ENCODE assay signal across 12 mouse cellular contexts in genomic region chr11:47376915-47377314, GRCm38 (mm10).
A peak's percentile ranks its signal among the peaks of the same experiment; 100 is the strongest.
DNase-seq lines count a peak whose midpoint lies in the region; ATAC-seq and TF ChIP-seq lines count a peak whose summit lies in the region.
"Had no signal": no experiment of that assay in that cellular context is flagged by ENCODE, and none has a peak within 500 bp of the region (broad histone marks: within the 10 kb centered on the region; RNA-seq: fewer than 3 reads in every experiment).

No protein-coding gene starts in this region.

- H3K27ac ChIP-seq in forebrain, embryonic 10.5 days = peak overlapping the region; percentile 30; the same call in 1 of the 2 replicates
- H3K27ac ChIP-seq in forebrain, embryonic 11.5 days (ENCODE audit: low read depth, low read length) = no peak overlapping the region
- H3K27ac ChIP-seq in hindbrain, embryonic 10.5 days = 0 out of 2 replicates have a peak overlapping the region, but pooled peaks have one; percentile 24
- H3K27ac ChIP-seq in hindbrain, embryonic 14.5 days = no peak overlapping the region
- peak overlapping the region; percentile 96 for H3K27ac ChIP-seq in heart, embryonic 16.5 days (ENCODE audit: low read length)
- peak overlapping the region; percentile 11; the same call in 1 of the 2 replicates for H3K27ac ChIP-seq in small intestine, adult 2 months (ENCODE audit: insufficient read depth, low read depth, low read length)
- no peak overlapping the region for H3K27ac ChIP-seq in thymus, adult 2 months (ENCODE audit: control insufficient read depth, insufficient read depth, low read length)

- H3K27me3 ChIP-seq in forebrain, embryonic 10.5 days (ENCODE audit: poor library complexity, severe bottlenecking) = 0 out of 2 replicates have a peak, but pooled peaks cover 4% of the 10 kb centered on the region
- H3K27me3 ChIP-seq in forebrain, embryonic 11.5 days (ENCODE audit: control insufficient read depth, insufficient read depth, low read length) = no peaks in the 10 kb centered on the region
- no peaks in the 10 kb centered on the region for H3K27me3 ChIP-seq in hindbrain, embryonic 10.5 days (ENCODE audit: insufficient read depth, poor library complexity, severe bottlenecking)
- H3K27me3 ChIP-seq in hindbrain, embryonic 14.5 days (ENCODE audit: control insufficient read depth, insufficient read depth, low read length) = no peaks in the 10 kb centered on the region
- no peaks in the 10 kb centered on the region for H3K27me3 ChIP-seq in heart, embryonic 16.5 days (ENCODE audit: control insufficient read depth, insufficient read depth, low read length)
- no peaks in the 10 kb centered on the region for H3K27me3 ChIP-seq in small intestine, adult 2 months (ENCODE audit: control insufficient read depth, insufficient read depth, low read length)
- no peaks in the 10 kb centered on the region; the same call in 1 of the 2 replicates for H3K27me3 ChIP-seq in thymus, adult 2 months (ENCODE audit: control insufficient read depth, insufficient read depth, low read length)

- no peak overlapping the region for H3K4me2 ChIP-seq in forebrain, embryonic 11.5 days (ENCODE audit: low read depth, low read length, severe bottlenecking)
- no peak overlapping the region for H3K4me2 ChIP-seq in hindbrain, embryonic 14.5 days (replicated peaks)
- peak overlapping the region; percentile 72 for H3K4me2 ChIP-seq in heart, embryonic 16.5 days (ENCODE audit: low read depth, low read length)

- no peaks in the 10 kb centered on the region for H3K9me3 ChIP-seq in forebrain, embryonic 10.5 days
- H3K9me3 ChIP-seq in forebrain, embryonic 11.5 days (ENCODE audit: control insufficient read depth, low read length) = no peaks in the 10 kb centered on the region
- H3K9me3 ChIP-seq in hindbrain, embryonic 10.5 days = no peaks in the 10 kb centered on the region
- H3K9me3 ChIP-seq in hindbrain, embryonic 14.5 days (ENCODE audit: control insufficient read depth, low read length) = no peaks in the 10 kb centered on the region
- no peaks in the 10 kb centered on the region for H3K9me3 ChIP-seq in heart, embryonic 16.5 days (replicated peaks; ENCODE audit: control insufficient read depth, low read length)

- TF ChIP-seq CTCF in small intestine, adult 2 months (IDR thresholded peaks at IDR 0.05; ENCODE audit: extremely low read depth, insufficient read length, insufficient replicate concordance, low read depth, low read length) = no peak
- no peak for TF ChIP-seq CTCF in thymus, adult 2 months (IDR thresholded peaks at IDR 0.05; ENCODE audit: borderline replicate concordance, control insufficient read depth, extremely low read depth, insufficient read depth, low read length, poor library complexity)

- DNase-seq in forebrain, embryonic 10.5 days (ENCODE audit: extremely low spot score, low spot score) = no peak
- no peak for DNase-seq in forebrain, embryonic 11.5 days (ENCODE audit: low spot score)
- no peak for DNase-seq in hindbrain, embryonic 10.5 days (ENCODE audit: low spot score)
- DNase-seq in hindbrain, embryonic 14.5 days (ENCODE audit: low spot score) = no peak
- no peak for DNase-seq in kidney, postnatal 36 days
- no peak for DNase-seq in thymus, adult 2 months
- DNase-seq: cerebellum, postnatal 10 days; thymus, adult 18-20 months had no signal

- no peak overlapping the region for H3K4me3 ChIP-seq in forebrain, embryonic 10.5 days
- no peak overlapping the region for H3K4me3 ChIP-seq in forebrain, embryonic 11.5 days (ENCODE audit: low read depth, low read length)
- H3K4me3 ChIP-seq in hindbrain, embryonic 10.5 days = no peak overlapping the region
- H3K4me3 ChIP-seq in hindbrain, embryonic 14.5 days (replicated peaks; ENCODE audit: low read length) = no peak overlapping the region
- peak overlapping the region; percentile 44 for H3K4me3 ChIP-seq in heart, embryonic 16.5 days (ENCODE audit: low read length)
- H3K4me3 ChIP-seq in small intestine, adult 2 months (ENCODE audit: low read depth, low read length) = no peak overlapping the region
- H3K4me3 ChIP-seq in thymus, adult 2 months (ENCODE audit: control insufficient read depth, insufficient read depth, low read length) = no peak overlapping the region

- WGBS in forebrain, embryonic 10.5 days = 50% methylated on average over 1 of the region's 1 CpGs
- 56% methylated on average over 1 of the region's 1 CpGs for WGBS in forebrain, embryonic 11.5 days
- 54% methylated on average over 1 of the region's 1 CpGs for WGBS in hindbrain, embryonic 10.5 days
- 82% methylated on average over 1 of the region's 1 CpGs for WGBS in hindbrain, embryonic 14.5 days
- WGBS in heart, embryonic 16.5 days = 37% methylated on average over 1 of the region's 1 CpGs
- WGBS in small intestine, adult 2 months = 72% methylated on average over 1 of the region's 1 CpGs
- 83% methylated on average over 1 of the region's 1 CpGs for WGBS in thymus, adult 2 months

- ATAC-seq in forebrain, embryonic 11.5 days (replicated peaks; ENCODE audit: low FRiP score) = no peak
- ATAC-seq in hindbrain, embryonic 14.5 days (ENCODE audit: low FRiP score) = no peak
- ATAC-seq in heart, embryonic 16.5 days (replicated peaks; ENCODE audit: extremely low read depth, insufficient read depth, low FRiP score) = no peak
- ATAC-seq: activated CD4-positive, CD25-positive, alpha-beta regulatory T cell, adult 4 months; inflammation-experienced regulatory T-cells, adult 6 months had no signal

- no peak overlapping the region for H3K9ac ChIP-seq in forebrain, embryonic 11.5 days (ENCODE audit: low read length)
- no peak overlapping the region for H3K9ac ChIP-seq in hindbrain, embryonic 14.5 days
- H3K9ac ChIP-seq in heart, embryonic 16.5 days (ENCODE audit: low read length) = peak overlapping the region; percentile 49

- no peak for TF ChIP-seq POLR2A in small intestine, adult 2 months (IDR thresholded peaks at IDR 0.05; ENCODE audit: low read depth, low read length)
- no peak for TF ChIP-seq POLR2A in thymus, adult 2 months (IDR thresholded peaks at IDR 0.05; ENCODE audit: control insufficient read depth, extremely low read depth, insufficient read depth, low read length, poor library complexity)

- H3K4me1 ChIP-seq in forebrain, embryonic 10.5 days = peaks cover 25% of the 10 kb centered on the region
- peaks cover 6% of the 10 kb centered on the region; the same call in 1 of the 2 replicates for H3K4me1 ChIP-seq in forebrain, embryonic 11.5 days (replicated peaks; ENCODE audit: control insufficient read depth, insufficient read depth, low read length)
- peaks cover 16% of the 10 kb centered on the region for H3K4me1 ChIP-seq in hindbrain, embryonic 10.5 days (replicated peaks)
- H3K4me1 ChIP-seq in hindbrain, embryonic 14.5 days (replicated peaks; ENCODE audit: control insufficient read depth, insufficient read depth, low read length) = peaks cover 4% of the 10 kb centered on the region; the same call in 1 of the 2 replicates
- peaks cover 23% of the 10 kb centered on the region for H3K4me1 ChIP-seq in heart, embryonic 16.5 days (ENCODE audit: control insufficient read depth, insufficient read depth, low read length)
- H3K4me1 ChIP-seq in small intestine, adult 2 months (ENCODE audit: control insufficient read depth, insufficient read depth, insufficient read length, low read length) = no peaks in the 10 kb centered on the region
- no peaks in the 10 kb centered on the region for H3K4me1 ChIP-seq in thymus, adult 2 months (replicated peaks; ENCODE audit: control insufficient read depth, insufficient read depth, low read length)

- H3K36me3 ChIP-seq in forebrain, embryonic 10.5 days (replicated peaks) = no peaks in the 10 kb centered on the region
- no peaks in the 10 kb centered on the region for H3K36me3 ChIP-seq in forebrain, embryonic 11.5 days (ENCODE audit: control insufficient read depth, insufficient read depth, low read length)
- no peaks in the 10 kb centered on the region for H3K36me3 ChIP-seq in hindbrain, embryonic 10.5 days
- H3K36me3 ChIP-seq in hindbrain, embryonic 14.5 days (replicated peaks; ENCODE audit: control insufficient read depth, insufficient read depth) = no peaks in the 10 kb centered on the region
- no peaks in the 10 kb centered on the region for H3K36me3 ChIP-seq in heart, embryonic 16.5 days (ENCODE audit: control insufficient read depth, insufficient read depth)
- H3K36me3 ChIP-seq in small intestine, adult 2 months (ENCODE audit: control insufficient read depth, insufficient read depth, low read length) = no peaks in the 10 kb centered on the region
- no peaks in the 10 kb centered on the region for H3K36me3 ChIP-seq in thymus, adult 2 months (ENCODE audit: control insufficient read depth, insufficient read depth, low read length)

Comparison
In these comparisons a context has a peak if more than half of its experiments do, and no peak if none do; other contexts are left out.
1. H3K27ac ChIP-seq: peak in forebrain, embryonic 10.5 days (single experiment), hindbrain, embryonic 10.5 days (single experiment), heart, embryonic 16.5 days (single experiment) and small intestine, adult 2 months (single experiment); none in forebrain, embryonic 11.5 days (single experiment), hindbrain, embryonic 14.5 days (single experiment) and thymus, adult 2 months (single experiment).